Mouse (Mus musculus): ENCODE measurements around the gene Taf9.

The Taf9 gene

GRCm38 (mm10) chr13:100651439-100652186 lies at the start of gene Taf9:
Gene Taf9 (plus strand): TSS chr13:100651579.
- DNase-seq (ENCODE audit: low read depth): peak; percentile 56

GRCm38 (mm10) chr13:100602239-100602902 lies 49.0 kb upstream of the Taf9 start:
- DNase-seq (ENCODE audit: low read depth): no peak

GRCm38 (mm10) chr13:100603031-100603737 lies 48.2 kb upstream of the Taf9 start:
- no peak for DNase-seq (ENCODE audit: low read depth)

GRCm38 (mm10) chr13:100603738-100604095 lies 47.7 kb upstream of the Taf9 start:
- no peak for DNase-seq (ENCODE audit: low read depth)

GRCm38 (mm10) chr13:100605845-100606244 lies 45.5 kb upstream of the Taf9 start:
- DNase-seq (ENCODE audit: low read depth): no peak

GRCm38 (mm10) chr13:100607756-100608155 lies 43.6 kb upstream of the Taf9 start:
- DNase-seq (ENCODE audit: low read depth): peak; percentile 45

GRCm38 (mm10) chr13:100611266-100611665 lies 40.1 kb upstream of the Taf9 start:
- no peak for DNase-seq (ENCODE audit: low read depth)

GRCm38 (mm10) chr13:100612251-100612650 lies 39.1 kb upstream of the Taf9 start:
- no peak for DNase-seq (ENCODE audit: low read depth)

- DNase-seq (ENCODE audit: low read depth): peak; percentile 16
Measured at GRCm38 (mm10) chr13:100612903-100613302, 38.5 kb upstream of the Taf9 start.

GRCm38 (mm10) chr13:100616181-100617087 lies 34.9 kb upstream of the Taf9 start, which contains the start of gene Marveld2:
Gene Marveld2 (minus strand): TSS chr13:100616971.
- DNase-seq (ENCODE audit: low read depth): peak; percentile 69

GRCm38 (mm10) chr13:100617583-100617982 lies 33.8 kb upstream of the Taf9 start:
- no peak for DNase-seq (ENCODE audit: low read depth)

GRCm38 (mm10) chr13:100622241-100622640 lies 29.1 kb upstream of the Taf9 start:
- DNase-seq (ENCODE audit: low read depth): no peak

GRCm38 (mm10) chr13:100634106-100634691 lies 17.2 kb upstream of the Taf9 start:
- DNase-seq (ENCODE audit: low read depth): no peak

GRCm38 (mm10) chr13:100642471-100643209 lies 8.7 kb upstream of the Taf9 start:
- no peak for DNase-seq (ENCODE audit: low read depth)

- DNase-seq (ENCODE audit: low read depth): no peak
Measured at GRCm38 (mm10) chr13:100648223-100648622, 3.2 kb upstream of the Taf9 start.

GRCm38 (mm10) chr13:100650550-100651438 lies 585 bp upstream of the Taf9 start, which contains the start of the genes Ak6 and Rad17:
Gene Ak6 (plus strand): TSS chr13:100650979.
Gene Rad17 (minus strand): TSS chr13:100651051.
- peak; percentile 97 for DNase-seq (ENCODE audit: low read depth)

- no peak for DNase-seq (ENCODE audit: low read depth)
Measured at GRCm38 (mm10) chr13:100658091-100658490, 6.7 kb downstream of the Taf9 start.

- peak; percentile 88 for DNase-seq (ENCODE audit: low read depth)
Measured at GRCm38 (mm10) chr13:100659864-100660456, 8.6 kb downstream of the Taf9 start.
